Mouse (Mus musculus) granulocyte monocyte progenitor cell, adult 5-6 weeks (primary cell): ENCODE data around the gene Fgf16. TPM values are rescaled to one million over a fixed set of nuclear protein-coding genes. Genes with fewer than 3 reads are reported as not detected.
A peak's percentile ranks its signal among the peaks of the same experiment; 100 is the strongest.

Experiments
- ATAC-seq: replicated peaks from 2 replicates; pipeline ENCODE4 v1.8.0; 2016; ENCODE audit warnings: mild to moderate bottlenecking, moderate TSS enrichment, inconsistent platforms; ENCODE audit not compliant: poor library complexity, severe bottlenecking
- total RNA-seq, 2 experiments: library from RNA; stranded (forward) in 1 of 2; stranded (reverse) in 1 of 2; fragments of 200-712, 200-1000 nt in 1 of 2; fragments of >200 nt in 1 of 2; fragmentation: Nextera tagmentation in 1 of 2; gene quantifications; 2 replicates each; pipeline ENCODE4 v1.2.3; 2014 to 2017

Gene Fgf16
- total RNA-seq (2014; fragmentation: Nextera tagmentation) (not detected in 2 replicates), total RNA-seq (2017) (not detected in 2 replicates)

DNA sequence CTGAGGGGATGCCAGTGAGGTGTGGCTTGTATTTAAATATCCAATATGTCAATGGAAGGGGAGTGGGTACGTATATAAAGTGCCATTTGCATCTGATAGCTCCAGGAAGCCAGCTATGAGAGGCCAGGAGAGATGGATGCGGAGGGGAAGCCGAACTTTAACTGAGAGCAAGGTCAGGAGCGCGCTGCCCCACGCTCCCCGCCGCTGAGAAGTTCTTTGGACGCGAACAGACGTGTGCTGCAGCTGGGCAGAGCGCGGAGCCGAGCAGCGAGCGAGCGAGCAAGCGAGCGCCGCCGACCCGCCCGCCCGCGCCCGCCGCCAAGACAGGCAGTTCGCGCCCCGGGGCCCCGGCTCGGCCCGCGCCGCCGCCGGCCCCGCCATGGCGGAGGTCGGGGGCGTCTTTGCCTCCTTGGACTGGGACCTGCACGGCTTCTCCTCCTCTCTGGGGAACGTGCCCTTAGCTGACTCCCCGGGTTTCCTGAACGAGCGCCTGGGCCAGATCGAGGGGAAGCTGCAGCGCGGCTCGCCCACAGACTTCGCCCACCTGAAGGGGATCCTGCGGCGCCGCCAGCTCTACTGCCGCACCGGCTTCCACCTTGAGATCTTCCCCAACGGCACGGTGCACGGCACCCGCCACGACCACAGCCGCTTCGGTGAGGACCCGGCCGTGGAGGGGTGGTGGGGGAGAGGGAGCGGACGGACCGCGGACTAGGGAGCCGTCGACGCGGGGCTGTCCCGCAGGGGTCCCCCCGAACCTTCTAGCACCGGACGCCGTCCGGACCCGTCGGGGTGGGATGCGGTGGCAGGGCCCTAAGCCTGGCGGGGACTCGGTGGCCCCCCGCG is at the start of gene Fgf16:
TSS of gene Fgf16 (plus strand) at position 118 of the 843 bp plus-strand sequence.
- peak; percentile 26; the same call in 1 of the 2 replicates for ATAC-seq

DNA sequence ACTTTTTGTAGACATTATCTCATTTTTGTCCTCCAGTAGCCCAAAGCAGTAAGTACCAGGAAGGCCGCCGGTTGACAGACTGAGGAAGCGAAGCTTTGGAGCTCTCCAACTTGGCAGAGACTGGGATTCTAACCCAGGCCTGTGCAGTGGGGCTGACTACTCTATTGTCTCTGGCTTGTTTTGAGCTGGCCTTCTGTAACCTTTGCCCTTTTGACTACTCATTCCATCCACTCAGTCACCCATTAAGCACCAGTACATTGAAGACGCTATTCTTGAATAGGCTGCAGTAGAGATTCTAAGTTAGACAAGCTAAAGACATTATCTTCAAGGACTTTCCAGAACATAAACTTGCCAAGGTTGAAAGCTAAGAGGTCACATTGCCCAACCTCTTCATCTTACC is 49.3 kb upstream of the Fgf16 start:
- ATAC-seq, result no peak

DNA sequence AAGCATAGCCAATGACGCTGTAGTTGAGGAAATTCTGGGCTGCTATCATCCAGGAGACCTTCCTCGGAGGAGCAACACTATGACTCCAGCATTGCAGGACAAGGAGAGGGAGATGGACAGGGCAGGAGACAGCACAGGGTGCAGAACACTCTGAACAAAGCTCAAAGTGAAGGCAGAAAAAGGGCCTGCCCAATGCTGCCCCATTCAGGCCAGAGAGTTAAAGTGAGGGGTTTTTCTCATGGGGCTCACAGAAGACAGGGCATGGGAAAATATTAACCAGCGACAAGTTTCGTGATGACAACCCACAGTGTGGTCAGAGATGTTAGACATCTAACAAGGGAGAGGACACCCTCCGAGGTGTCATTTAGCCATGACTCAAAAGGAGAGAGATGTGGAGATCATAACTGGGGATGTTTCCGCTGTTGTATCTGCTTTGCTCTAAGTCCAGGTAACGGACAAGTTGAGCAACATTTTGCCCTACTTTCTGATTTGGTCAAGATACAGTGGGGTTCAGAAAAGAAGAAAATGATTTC is 48.2 kb upstream of the Fgf16 start:
- no peak for ATAC-seq

- ATAC-seq, result no peak
Observed at GRCm38 (mm10) chrX:105718388-105718787, 45.7 kb upstream of the Fgf16 start.

DNA sequence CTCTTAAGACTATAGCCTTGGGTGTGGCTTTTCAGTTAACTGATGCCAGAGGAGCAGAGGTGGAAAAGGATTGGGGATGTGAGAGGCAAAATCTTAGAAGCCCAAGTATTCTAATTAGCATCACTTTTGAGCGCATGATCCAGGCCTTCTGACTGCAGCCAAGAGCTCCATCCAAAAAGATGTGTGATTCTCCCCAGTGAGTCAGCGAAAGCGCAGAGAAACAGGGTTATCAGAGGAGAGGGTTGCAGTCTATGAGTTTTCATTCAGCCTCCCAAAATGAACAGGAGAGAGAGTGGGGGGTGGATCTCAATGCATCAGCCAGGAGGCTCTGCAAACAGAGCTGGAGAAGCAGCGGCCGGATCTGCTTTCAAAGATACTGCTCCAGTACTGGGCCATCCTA is 45.1 kb upstream of the Fgf16 start:
- no peak for ATAC-seq

DNA sequence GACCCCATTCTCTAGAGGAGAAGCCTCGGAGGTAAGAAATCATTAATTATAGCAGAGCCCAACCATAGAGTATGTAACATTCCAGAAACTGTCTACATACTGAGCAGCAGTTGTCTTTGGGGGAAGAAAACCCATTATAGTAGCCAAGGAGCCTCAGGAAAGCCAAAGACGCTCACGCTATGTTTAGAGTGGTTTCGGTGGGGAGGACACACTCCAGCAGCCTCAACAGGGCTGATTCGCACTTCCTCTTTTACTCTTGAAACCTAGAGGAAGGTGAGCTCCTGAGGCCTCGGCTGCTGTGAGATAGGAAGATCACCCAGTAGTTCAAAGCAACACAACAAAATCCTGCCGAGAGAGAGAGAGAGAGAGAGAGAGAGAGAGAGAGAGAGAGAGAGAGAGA is 39.9 kb upstream of the Fgf16 start:
- peak; percentile 74 for ATAC-seq

- ATAC-seq, result peak; percentile 45; the same call in 1 of the 2 replicates
Observed at GRCm38 (mm10) chrX:105762847-105763527, 1.1 kb upstream of the Fgf16 start.

GRCm38 (mm10) chrX:105763612-105764011 is 467 bp upstream of the Fgf16 start:
- ATAC-seq, result peak; percentile 52

DNA sequence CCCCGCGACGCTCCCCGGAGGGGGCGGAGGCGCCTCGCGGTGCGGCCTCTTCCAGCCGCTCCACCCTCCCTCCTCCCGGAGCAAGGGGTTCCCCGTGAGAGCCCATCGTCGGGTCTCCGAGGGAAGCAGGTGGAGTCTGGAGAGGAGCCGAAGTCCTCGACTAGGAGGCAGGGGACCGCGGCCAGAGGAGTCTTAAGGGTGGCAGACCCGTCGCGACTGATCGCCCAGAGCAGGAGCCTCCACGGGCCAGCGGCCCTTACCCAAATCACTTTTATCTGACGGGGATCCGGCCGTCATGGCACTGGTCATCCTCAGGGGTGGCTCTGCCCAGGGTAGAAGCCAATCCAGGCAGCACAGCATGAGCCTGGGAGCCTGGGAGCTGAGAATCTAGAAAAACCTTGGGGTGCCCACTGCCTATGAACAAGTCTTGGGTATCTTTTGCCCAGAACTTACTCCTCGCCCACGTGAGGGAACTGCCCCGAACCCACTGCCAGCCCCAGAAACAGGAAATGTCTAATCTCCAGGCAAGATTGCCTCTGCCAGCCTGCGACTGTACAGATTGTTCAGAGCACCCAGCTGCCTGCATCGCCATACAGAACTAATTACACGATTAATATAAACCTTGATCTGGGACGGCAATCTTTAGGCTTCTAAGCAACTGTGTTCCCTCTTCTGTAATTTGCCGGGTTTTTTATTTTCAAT is 1.1 kb downstream of the Fgf16 start:
- ATAC-seq, result peak; percentile 35; the same call in 1 of the 2 replicates

- no peak for ATAC-seq
Observed at GRCm38 (mm10) chrX:105766013-105766412, 1.9 kb downstream of the Fgf16 start.

DNA sequence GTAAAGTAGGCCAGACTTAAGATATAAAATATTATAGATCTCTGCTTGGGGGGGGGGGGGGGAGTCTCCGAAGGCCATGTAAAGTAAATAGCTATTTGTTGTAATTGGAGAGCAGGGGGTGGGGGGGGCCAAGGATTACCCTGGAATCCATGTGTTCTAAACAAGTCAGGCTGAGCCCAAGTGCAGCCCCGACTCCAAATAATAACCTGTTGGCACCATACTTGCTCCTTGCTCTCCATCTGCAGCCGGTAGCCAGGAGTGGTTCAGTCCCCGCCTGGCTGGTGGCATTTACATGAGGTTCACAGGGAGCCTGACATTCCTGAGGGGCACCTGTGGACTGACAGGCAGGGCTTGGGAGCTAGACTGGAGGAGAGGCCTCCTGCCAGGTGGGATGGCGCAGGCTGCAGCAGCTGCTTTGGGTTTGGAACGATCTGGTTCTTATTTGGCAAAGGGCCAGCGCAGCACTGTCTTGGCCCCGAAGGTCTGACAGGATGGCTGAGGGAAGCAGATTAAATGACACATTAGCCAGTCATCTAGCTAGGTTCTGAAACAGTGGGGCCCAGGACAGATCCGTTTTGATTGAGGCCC is 3.2 kb downstream of the Fgf16 start:
- no peak for ATAC-seq

DNA sequence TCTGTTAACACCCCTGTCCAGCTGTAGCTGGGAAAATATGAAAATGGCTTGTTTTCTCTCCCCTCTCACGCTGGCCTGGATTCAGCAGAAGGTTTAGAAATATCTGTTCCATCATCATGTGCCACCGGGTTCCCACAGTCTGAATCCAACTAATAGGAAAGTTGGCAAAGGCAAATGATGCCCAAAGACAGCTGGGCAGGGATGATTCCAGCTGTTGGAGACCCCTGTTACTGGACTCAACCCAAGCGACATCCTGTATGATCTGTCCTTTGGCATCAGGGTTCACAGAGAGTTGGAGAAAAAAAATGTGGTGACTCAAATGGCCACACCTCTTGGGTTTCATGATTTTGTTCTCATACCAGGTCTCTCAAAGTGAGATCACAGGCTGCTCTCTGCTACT is 3.9 kb downstream of the Fgf16 start:
- ATAC-seq, result no peak

GRCm38 (mm10) chrX:105773281-105773680 is 9.2 kb downstream of the Fgf16 start:
- ATAC-seq, result no peak

GRCm38 (mm10) chrX:105794806-105795403 is 30.8 kb downstream of the Fgf16 start:
- no peak for ATAC-seq

DNA sequence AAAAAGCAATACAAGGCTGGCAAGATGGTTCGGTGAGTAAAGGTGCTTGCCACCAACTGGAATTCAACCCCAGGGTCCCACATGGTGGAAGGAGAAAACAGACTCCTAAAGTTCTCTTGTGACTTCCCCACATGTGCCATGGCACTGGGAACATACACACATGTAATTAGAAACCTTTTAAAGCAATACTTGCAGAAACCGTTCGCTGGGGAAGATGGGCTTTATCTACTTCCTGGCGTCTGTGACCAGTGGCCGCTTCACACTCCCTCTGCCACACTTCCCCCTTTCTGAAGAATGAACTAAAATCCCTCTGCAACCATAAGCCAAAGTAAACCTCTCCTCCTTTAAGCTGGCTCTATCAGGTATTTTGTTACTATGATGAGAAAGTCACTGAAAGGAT is 60.4 kb downstream of the Fgf16 start:
- ATAC-seq, result no peak

Other genes with a start within 250 kb of the Fgf16 start
- gene Atrx, start 165.1 kb downstream of the Fgf16 start, total RNA-seq (2014; fragmentation: Nextera tagmentation), result 140 and 177 TPM in 2 replicates
- 234 and 269 TPM in 2 replicates for gene Atrx, start 165.1 kb downstream of the Fgf16 start, total RNA-seq (2017)
- gene Magt1, start 247.6 kb downstream of the Fgf16 start, total RNA-seq (2014; fragmentation: Nextera tagmentation), result 67.4 and 69.3 TPM in 2 replicates
- 107 and 136 TPM in 2 replicates for gene Magt1, start 247.6 kb downstream of the Fgf16 start, total RNA-seq (2017)